Mouse (Mus musculus) MEL (cell line): ENCODE measurements around the gene Medag. TPM values are rescaled to one million over a fixed set of nuclear protein-coding genes. Genes with fewer than 3 reads are reported as not detected.

Source experiments
- DNase-seq: peaks from one replicate; pipeline ENCODE4 v3.0.0; 2011; ENCODE audit warnings: low read depth, low spot score
- H3K27ac ChIP-seq: 2 replicates; pipeline ENCODE4 v1.5.1; 2012; ENCODE audit warnings: low read depth, mild to moderate bottlenecking, control low read depth, low read length, moderate library complexity; ENCODE audit not compliant: control insufficient read depth
- H3K27me3 ChIP-seq, 2 experiments: fragments of 150-350 bp in 1 of 2; sonication (generic) in 1 of 2; 2 replicates each; pipeline ENCODE4 v1.6.1; 2012; ENCODE audit warnings: low read length in 2 of 2, mild to moderate bottlenecking in 2 of 2, improper control_type of control experiment in 1 of 2, moderate library complexity in 1 of 2; ENCODE audit not compliant: insufficient read depth in 2 of 2, control insufficient read depth in 1 of 2
- H3K36me3 ChIP-seq, 2 experiments: 2 replicates each; pipeline ENCODE4 v1.6.1; 2012 to 2014; ENCODE audit warnings: low read length in 2 of 2, improper control_type of control experiment in 1 of 2, inconsistent platforms in 1 of 2, mild to moderate bottlenecking in 1 of 2; ENCODE audit not compliant: insufficient read depth in 2 of 2, control insufficient read depth in 1 of 2
- H3K4me1 ChIP-seq, 2 experiments: fragments of 150-350 bp in 1 of 2; sonication (generic) in 1 of 2; 2 replicates each; pipeline ENCODE4 v1.6.1; 2012; ENCODE audit warnings: low read length in 2 of 2, improper control_type of control experiment in 1 of 2, mild to moderate bottlenecking in 1 of 2; ENCODE audit not compliant: insufficient read depth in 2 of 2, control insufficient read depth in 1 of 2
- H3K4me3 ChIP-seq, 2 experiments: fragments of 150-350 bp in 1 of 2; sonication (generic) in 1 of 2; 2 replicates each; pipeline ENCODE4 v1.5.1; 2012; ENCODE audit warnings: low read depth in 2 of 2, low read length in 2 of 2, mild to moderate bottlenecking in 2 of 2, moderate library complexity in 2 of 2, control low read depth in 1 of 2, improper control_type of control experiment in 1 of 2; ENCODE audit not compliant: control insufficient read depth in 1 of 2, insufficient read depth in 1 of 2
- H3K79me2 ChIP-seq: 2 replicates; pipeline ENCODE4 v1.6.1; 2012; ENCODE audit warnings: mild to moderate bottlenecking, low read length, moderate library complexity; ENCODE audit not compliant: control insufficient read depth, poor library complexity, insufficient read depth
- H3K9ac ChIP-seq: 2 replicates; pipeline ENCODE4 v1.6.1; 2012; ENCODE audit warnings: low read depth, mild to moderate bottlenecking, control low read depth, low read length, moderate library complexity; ENCODE audit not compliant: control insufficient read depth, poor library complexity, severe bottlenecking
- H3K9me3 ChIP-seq: fragments of 150-350 bp; sonication (generic); replicated peaks from 2 replicates; pipeline ENCODE4 v1.6.1; 2012; ENCODE audit warnings: mild to moderate bottlenecking, low read length, improper control_type of control experiment, moderate library complexity; ENCODE audit not compliant: insufficient read depth
- BHLHE40 ChIP-seq: IDR thresholded peaks from 2 replicates; pipeline ENCODE4 v1.6.1; 2012; ENCODE audit warnings: low read depth, mild to moderate bottlenecking, inconsistent platforms, low read length, improper control_type of control experiment, borderline replicate concordance
- CHD1 ChIP-seq: IDR thresholded peaks from 2 replicates; pipeline ENCODE4 v1.6.1; 2012; ENCODE audit warnings: low read depth, mild to moderate bottlenecking, inconsistent platforms, low read length, improper control_type of control experiment
- CHD2 ChIP-seq: IDR thresholded peaks from 2 replicates; pipeline ENCODE4 v1.6.1; 2011; ENCODE audit warnings: low read length, improper control_type of control experiment
- CTCF ChIP-seq, 3 experiments: IDR thresholded peaks in 2 of 3; conservative IDR thresholded peaks in 1 of 3; 2 replicates each; pipeline ENCODE4 v1.5.1; 2011 to 2012; ENCODE audit warnings: low read length in 3 of 3, low read depth in 2 of 3, mild to moderate bottlenecking in 2 of 3, improper control_type of control experiment in 1 of 3, inconsistent platforms in 1 of 3, mixed read lengths in 1 of 3, moderate library complexity in 1 of 3; ENCODE audit not compliant: control insufficient read depth in 1 of 3, insufficient read depth in 1 of 3, poor library complexity in 1 of 3, severe bottlenecking in 1 of 3
- ELF1 ChIP-seq: IDR thresholded peaks from 2 replicates; pipeline ENCODE4 v1.6.1; 2014; ENCODE audit warnings: low read depth, mild to moderate bottlenecking, inconsistent platforms, low read length, improper control_type of control experiment, moderate library complexity
- EP300 ChIP-seq, 2 experiments: IDR thresholded peaks; 2 replicates each; pipeline ENCODE4 v1.6.1; 2011; ENCODE audit warnings: improper control_type of control experiment in 2 of 2, low read length in 2 of 2, low read depth in 1 of 2, mild to moderate bottlenecking in 1 of 2
- ETS1 ChIP-seq: IDR thresholded peaks from 2 replicates; pipeline ENCODE4 v1.6.1; 2012; ENCODE audit warnings: low read depth, mild to moderate bottlenecking, inconsistent platforms, low read length, improper control_type of control experiment, moderate library complexity
- GABPA ChIP-seq: IDR thresholded peaks from 2 replicates; pipeline ENCODE4 v1.6.1; 2012; ENCODE audit warnings: low read depth, mild to moderate bottlenecking, inconsistent platforms, low read length, improper control_type of control experiment, moderate library complexity
- MXI1 ChIP-seq: IDR thresholded peaks from 2 replicates; pipeline ENCODE4 v1.6.1; 2011; ENCODE audit warnings: mild to moderate bottlenecking, low read depth, low read length, improper control_type of control experiment
- NELFE ChIP-seq: IDR thresholded peaks from 2 replicates; pipeline ENCODE4 v1.6.1; 2011; ENCODE audit warnings: low read depth, low read length, improper control_type of control experiment
- NRF1 ChIP-seq: IDR thresholded peaks from 2 replicates; pipeline ENCODE4 v1.6.1; 2014; ENCODE audit warnings: low read depth, mild to moderate bottlenecking, inconsistent platforms, low read length, improper control_type of control experiment, moderate library complexity; ENCODE audit not compliant: poor library complexity, insufficient read depth, severe bottlenecking
- POLR2A ChIP-seq, 2 experiments: IDR thresholded peaks; 2 replicates each; pipeline ENCODE4 v1.6.1; 2011 to 2012; ENCODE audit warnings: low read length in 2 of 2, mild to moderate bottlenecking in 2 of 2, control low read depth in 1 of 2, improper control_type of control experiment in 1 of 2, low read depth in 1 of 2, moderate library complexity in 1 of 2; ENCODE audit not compliant: control insufficient read depth in 1 of 2, insufficient read depth in 1 of 2, poor library complexity in 1 of 2
- POLR2AphosphoS5 ChIP-seq: IDR thresholded peaks from 2 replicates; pipeline ENCODE4 v1.6.1; 2012; ENCODE audit warnings: low read depth, borderline replicate concordance, mild to moderate bottlenecking, inconsistent platforms, low read length, moderate library complexity, mixed read lengths
- SIN3A ChIP-seq: IDR thresholded peaks from 2 replicates; pipeline ENCODE4 v1.6.1; 2012; ENCODE audit warnings: low read length, improper control_type of control experiment, inconsistent platforms
- TAL1 ChIP-seq: IDR thresholded peaks from 2 replicates; pipeline ENCODE4 v1.6.1; 2012; ENCODE audit warnings: mild to moderate bottlenecking, inconsistent platforms, low read length, moderate library complexity, mixed read lengths
- TBP ChIP-seq: IDR thresholded peaks from 2 replicates; pipeline ENCODE4 v1.8.0; 2011; ENCODE audit warnings: low read depth, low read length, improper control_type of control experiment
- TCF12 ChIP-seq: IDR thresholded peaks from 2 replicates; pipeline ENCODE4 v1.6.1; 2014; ENCODE audit warnings: low read depth, mild to moderate bottlenecking, inconsistent platforms, low read length, improper control_type of control experiment, moderate library complexity
- UBTF ChIP-seq: IDR thresholded peaks from 2 replicates; pipeline ENCODE4 v1.6.1; 2012; ENCODE audit warnings: low read depth, mild to moderate bottlenecking, inconsistent platforms, low read length, improper control_type of control experiment, moderate library complexity, borderline replicate concordance; ENCODE audit not compliant: insufficient read depth
- USF2 ChIP-seq, 2 experiments: IDR thresholded peaks; 2 replicates each; pipeline ENCODE4 v1.6.1; 2011 to 2012; ENCODE audit warnings: improper control_type of control experiment in 2 of 2, low read length in 2 of 2, borderline replicate concordance in 1 of 2, inconsistent platforms in 1 of 2, low read depth in 1 of 2, mild to moderate bottlenecking in 1 of 2; ENCODE audit not compliant: insufficient read depth in 1 of 2
- ZC3H11A ChIP-seq: IDR thresholded peaks from 2 replicates; pipeline ENCODE4 v1.6.1; 2012; ENCODE audit warnings: low read depth, mild to moderate bottlenecking, inconsistent platforms, low read length, improper control_type of control experiment
- ZNF384 ChIP-seq: IDR thresholded peaks from 2 replicates; pipeline ENCODE4 v1.6.1; 2012; ENCODE audit warnings: low read depth, mild to moderate bottlenecking, inconsistent platforms, low read length, improper control_type of control experiment
- polyA plus RNA-seq, 2 experiments: library from polyadenylated mRNA; stranded (reverse) in 1 of 2; unstranded in 1 of 2; fragments of >175 nt in 1 of 2; fragments of >200 nt in 1 of 2; gene quantifications; 2 replicates each; pipeline versions ENCODE4 v1.2.1 to v1.2.4; 2012; ENCODE audit warnings: low replicate concordance in 2 of 2, low read depth in 1 of 2; ENCODE audit not compliant: insufficient read length in 2 of 2, insufficient read depth in 1 of 2, missing spikeins in 1 of 2
- total RNA-seq: library from RNA; depleted of rRNA; stranded (reverse); fragments of 300-350 nt; gene quantifications from 2 replicates; pipeline ENCODE4 v1.2.3, GENCODE M21; 2012

The Medag gene
- total and polyA plus RNA-seq, 3 experiments: not detected

- TF ChIP-seq ZNF384: no peak
- no peak for TF ChIP-seq POLR2A (IDR thresholded peaks at IDR 0.05; ENCODE audit: control insufficient read depth in 1 of 2, insufficient read depth in 1 of 2, low read depth in 1 of 2, low read length in 2 of 2, poor library complexity in 1 of 2)
These were observed 34.3 kb upstream of the Medag start (continued) for GRCm38 (mm10) chr5:149377253-149377652.

- Histone ChIP-seq H3K27me3 (peaks cover under 1 to 2% of the 10 kb centered on the region in 2 experiments; a peak in 1 of 4 replicates), H3K9me3 (no peaks in the 10 kb centered on the region)
- no peak for DNase-seq
- TF ChIP-seq ZC3H11A: no peak
- no peak for TF ChIP-seq ZNF384
- no peak for TF ChIP-seq POLR2AphosphoS5
- TF ChIP-seq ELF1: no peak
- TF ChIP-seq, all 39 proteins: peak for 0
- Histone ChIP-seq H3K4me3 (no peak overlapping the region), H3K4me1 (peaks cover 4 to 35% of the 10 kb centered on the region in 2 experiments), H3K27ac (no peak overlapping the region), H3K9ac (no peak overlapping the region), H3K36me3 (peaks cover 0 to 12% of the 10 kb centered on the region in 2 experiments; a peak in 2 of 4 replicates), H3K79me2 (no peaks in the 10 kb centered on the region)
These were observed 33.0 kb upstream of the Medag start for GRCm38 (mm10) chr5:149378566-149378965.

GRCm38 (mm10) chr5:149379131-149379784 is 32.3 kb upstream of the Medag start:
- no peaks in the 10 kb centered on the region for H3K79me2 ChIP-seq

More at GRCm38 (mm10) chr5:149379131-149379784, 32.3 kb upstream of the Medag start:
- no peak overlapping the region for H3K4me3 ChIP-seq
- no peaks in the 10 kb centered on the region for H3K9me3 ChIP-seq
- peaks cover 2% of the 10 kb centered on the region in 2 experiments; a peak in 1 of 4 replicates for H3K27me3 ChIP-seq
- peaks cover 4 to 30% of the 10 kb centered on the region in 2 experiments for H3K4me1 ChIP-seq
- DNase-seq: no peak
- no peak for TF ChIP-seq TCF12
- TF ChIP-seq USF2 (IDR thresholded peaks at IDR 0.05; ENCODE audit: borderline replicate concordance in 1 of 2, insufficient read depth in 1 of 2, low read depth in 1 of 2, low read length in 2 of 2): no peak
- TF ChIP-seq UBTF: no peak
- no peak for TF ChIP-seq SIN3A
- no peak for TF ChIP-seq NELFE
- TF ChIP-seq MXI1: no peak
- no peak for TF ChIP-seq ELF1
- TF ChIP-seq NRF1: no peak
- TF ChIP-seq EP300 (IDR thresholded peaks at IDR 0.05; ENCODE audit: low read depth in 1 of 2, low read length in 2 of 2): no peak
- no peak for TF ChIP-seq GABPA
- no peak for TF ChIP-seq TAL1
- no peak for TF ChIP-seq CTCF (IDR thresholded peaks at IDR 0.05 in 2 of 3, conservative IDR thresholded peaks at IDR 0.05 in 1 of 3; ENCODE audit: control insufficient read depth in 1 of 3, insufficient read depth in 1 of 3, low read depth in 2 of 3, low read length in 3 of 3, poor library complexity in 1 of 3, severe bottlenecking in 1 of 3)
- TF ChIP-seq CHD1: no peak
- no peak for TF ChIP-seq BHLHE40
- no peak for TF ChIP-seq TBP
- no peak for TF ChIP-seq CHD2
- no peak for TF ChIP-seq ETS1
- H3K27ac ChIP-seq: no peak overlapping the region
- H3K9ac ChIP-seq: no peak overlapping the region
- peaks cover 0 to 12% of the 10 kb centered on the region in 2 experiments; a peak in 2 of 4 replicates for H3K36me3 ChIP-seq
